Mouse (Mus musculus) cerebellum, postnatal 14 days (tissue): Measurements from ENCODE around the gene Zfp827.

ENCODE experiments used
- DNase-seq, 2 experiments: peaks; one replicate each; pipeline ENCODE4 v3.0.0; 2021; ENCODE audit warnings: mixed read lengths in 2 of 2

The Zfp827 gene

GRCm38 (mm10) chr8:79225586-79225985, 197.3 kb downstream of the Zfp827 start:
- no peak for DNase-seq

- DNase-seq = no peak
Observed at GRCm38 (mm10) chr8:79226046-79226445, 197.8 kb downstream of the Zfp827 start.

GRCm38 (mm10) chr8:79227194-79227593, 199.0 kb downstream of the Zfp827 start:
- DNase-seq = no peak

- DNase-seq = no peak
Observed at GRCm38 (mm10) chr8:79227916-79228315, 199.7 kb downstream of the Zfp827 start.

- DNase-seq = no peak
Observed at GRCm38 (mm10) chr8:79229266-79229888, 201.1 kb downstream of the Zfp827 start.

GRCm38 (mm10) chr8:79239320-79239719, 211.1 kb downstream of the Zfp827 start:
- no peak for DNase-seq

GRCm38 (mm10) chr8:79239996-79240395, 211.8 kb downstream of the Zfp827 start:
- DNase-seq = no peak
